Comparison of ENCODE assay signal across 8 mouse cellular contexts in the genomic region with DNA sequence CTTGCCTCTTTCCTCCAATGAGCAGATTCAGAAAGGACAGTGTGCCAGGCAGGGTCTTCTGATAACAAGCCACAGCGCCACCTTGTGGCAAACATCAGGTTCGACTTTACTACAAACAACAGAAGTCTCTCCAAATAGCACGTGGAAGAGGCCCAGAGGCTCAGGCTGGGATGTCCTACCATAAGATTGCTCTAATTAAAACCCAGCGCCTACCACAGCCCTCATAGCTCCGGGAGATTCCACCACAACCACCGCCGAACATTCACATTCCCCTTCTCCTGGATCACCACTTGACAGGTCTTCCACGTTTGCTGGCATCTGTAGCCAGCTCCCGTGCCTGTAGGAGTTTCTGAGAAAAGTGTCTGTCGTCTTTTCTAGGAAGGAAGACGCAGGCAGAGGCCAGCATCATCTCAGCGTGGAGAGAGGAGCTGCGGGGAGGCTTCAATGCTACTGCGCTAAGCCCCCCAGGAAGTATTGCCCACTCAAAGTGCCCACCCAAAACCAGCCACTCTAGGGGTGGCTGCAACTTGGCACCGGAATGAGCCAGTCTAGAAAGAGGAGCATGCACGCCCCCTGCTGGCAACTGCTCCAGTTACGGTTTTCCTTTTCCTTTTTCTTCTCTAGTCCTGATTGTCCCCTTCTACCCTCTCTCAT. TPM values are rescaled to one million over a fixed set of nuclear protein-coding genes. Genes with fewer than 3 reads are reported as not detected.
DNase-seq lines count a peak whose midpoint lies in the region; ATAC-seq lines count a peak whose summit lies in the region.

No protein-coding gene starts in this region.

- peaks cover 20% of the 10 kb centered on the region for H3K27me3 ChIP-seq in limb, embryonic 12.5 days
- H3K27me3 ChIP-seq in midbrain, embryonic 13.5 days = no peaks in the 10 kb centered on the region

- H3K4me2 ChIP-seq in limb, embryonic 12.5 days = peak overlapping the region; percentile 50
- H3K4me2 ChIP-seq in midbrain, embryonic 13.5 days (replicated peaks) = peak overlapping the region; percentile 43

- H3K9me3 ChIP-seq in limb, embryonic 12.5 days = no peaks in the 10 kb centered on the region
- H3K9me3 ChIP-seq in midbrain, embryonic 13.5 days = no peaks in the 10 kb centered on the region

- peak overlapping the region; percentile 19; the same call in 1 of the 2 replicates for H3K4me3 ChIP-seq in limb, embryonic 12.5 days (replicated peaks)
- peak overlapping the region; percentile 8; the same call in 1 of the 2 replicates for H3K4me3 ChIP-seq in midbrain, embryonic 13.5 days (replicated peaks)

- H3K27ac ChIP-seq in limb, embryonic 12.5 days = peak overlapping the region; percentile 57; the same call in 1 of the 2 replicates
- H3K27ac ChIP-seq in midbrain, embryonic 13.5 days = 0 out of 2 replicates have a peak overlapping the region, but pooled peaks have one; percentile 32

- H3K36me3 ChIP-seq in limb, embryonic 12.5 days = no peaks in the 10 kb centered on the region
- no peaks in the 10 kb centered on the region for H3K36me3 ChIP-seq in midbrain, embryonic 13.5 days

- WGBS in limb, embryonic 12.5 days = 13% methylated on average over 17 of the region's 17 CpGs
- 7% methylated on average over 17 of the region's 17 CpGs for WGBS in midbrain, embryonic 13.5 days

- peak; percentile 71 for ATAC-seq in inflammation-experienced regulatory T-cells, adult 6 months
- no peak for ATAC-seq in limb, embryonic 12.5 days (ENCODE audit: insufficient number of reproducible peaks, insufficient read depth, low FRiP score, low TSS enrichment, low read depth)
- peak; percentile 38 for ATAC-seq in midbrain, embryonic 13.5 days

- H3K4me1 ChIP-seq in limb, embryonic 12.5 days (replicated peaks) = peaks cover 32% of the 10 kb centered on the region
- H3K4me1 ChIP-seq in midbrain, embryonic 13.5 days (replicated peaks) = peaks cover 7% of the 10 kb centered on the region

- peak; percentile 71 to 75 for DNase-seq in left cerebral cortex, adult 18-20 months (ENCODE audit: low spot score in 2 of 2)
- no peak for DNase-seq in left cerebral cortex, adult 11 months (ENCODE audit: low spot score)
- DNase-seq in cerebellum, postnatal 36 days = peak; percentile 63 to 70
- peak; percentile 74 for DNase-seq in gastrocnemius, postnatal 10 days
- DNase-seq in spleen, adult 12 weeks (ENCODE audit: low spot score) = peak; percentile 60

- 0 out of 2 replicates have a peak overlapping the region, but pooled peaks have one; percentile 23 for H3K9ac ChIP-seq in limb, embryonic 12.5 days (replicated peaks)
- no peak overlapping the region for H3K9ac ChIP-seq in midbrain, embryonic 13.5 days (replicated peaks)

RNA-seq across cellular contexts. Expression of gene Comtd1, which starts 4.8 kb away (rescaled TPM):
- total RNA-seq in left cerebral cortex, adult 18-20 months (2021) = 10 to 100 TPM; 26.7 to 34.2 TPM
- 10 to 100 TPM; 10.3 to 11.1 TPM for total RNA-seq in gastrocnemius, postnatal 10 days (2021)
- polyA plus RNA-seq in inflammation-experienced regulatory T-cells, adult 6 months (2017; shearing (Covaris generic)) = 10 to 100 TPM; 15.0 to 21.0 (median 18.2) TPM
- 22.5 and 24.2 TPM in 2 replicates for polyA plus RNA-seq in limb, embryonic 12.5 days (2016; fragmentation: Nextera tagmentation; extraction: Ambion mirVana)
- polyA plus RNA-seq in midbrain, embryonic 13.5 days (2015; fragmentation: Nextera tagmentation; extraction: Ambion mirVana) = 25.8 and 26.6 TPM in 2 replicates

RNA-seq across cellular contexts. Expression of gene Vdac2, which starts 28.5 kb away (rescaled TPM):
- total RNA-seq in left cerebral cortex, adult 18-20 months (2021) = 100 to 1,000 TPM; 228 to 254 TPM
- 100 to 1,000 TPM; 308 to 335 TPM for total RNA-seq in gastrocnemius, postnatal 10 days (2021)
- 100 to 1,000 TPM; 242 to 259 (median 244) TPM for polyA plus RNA-seq in inflammation-experienced regulatory T-cells, adult 6 months (2017; shearing (Covaris generic))
- 246 and 263 TPM in 2 replicates for polyA plus RNA-seq in limb, embryonic 12.5 days (2016; fragmentation: Nextera tagmentation; extraction: Ambion mirVana)
- 266 and 276 TPM in 2 replicates for polyA plus RNA-seq in midbrain, embryonic 13.5 days (2015; fragmentation: Nextera tagmentation; extraction: Ambion mirVana)
